In the genomic region with DNA sequence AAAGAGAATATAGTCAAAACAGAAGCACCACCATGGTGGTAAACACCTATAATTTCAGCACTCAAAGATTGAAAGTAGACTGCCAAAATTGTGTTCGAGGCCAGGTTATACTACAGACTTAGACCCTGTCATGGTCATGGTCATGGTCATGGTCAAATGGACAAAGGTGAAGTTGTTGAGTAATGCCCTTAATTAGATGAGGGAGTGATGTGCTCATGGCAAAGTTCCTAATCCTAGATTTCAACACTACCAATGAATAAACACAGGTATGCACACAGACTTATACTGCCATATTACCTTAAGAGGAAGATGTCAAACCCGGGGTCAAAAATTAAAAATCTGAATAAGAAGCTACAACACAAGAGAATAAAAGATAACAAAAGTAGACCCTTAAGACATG, we compare ENCODE assay signal across 21 mouse cellular contexts.
"Had no signal": no experiment of that assay in that cellular context is flagged by ENCODE, and none has a peak within 500 bp of the region (broad histone marks: within the 10 kb centered on the region; RNA-seq: fewer than 3 reads in every experiment).

No protein-coding gene starts in this region.

- H3K27ac ChIP-seq: heart, embryonic 10.5 days; heart, embryonic 13.5 days; heart, embryonic 15.5 days; hindbrain, embryonic 13.5 days; hindbrain, embryonic 15.5 days; hindbrain, postnatal 0 days; limb, embryonic 13.5 days; limb, embryonic 15.5 days; liver, embryonic 14.5 days had no signal

- DNase-seq: forebrain, postnatal 0 days; gastrocnemius, postnatal 25 days; heart, adult 18-20 months; heart, postnatal 14 days; heart, postnatal 36 days; kidney, adult 11 months; kidney, postnatal 14 days; layer of hippocampus, adult 9-11 months; layer of hippocampus, postnatal 36 days; left cerebral cortex, postnatal 4 days; lung, adult 18-20 months had no signal

- H3K9me3 ChIP-seq: heart, embryonic 10.5 days; heart, embryonic 13.5 days; heart, embryonic 15.5 days; hindbrain, embryonic 13.5 days; hindbrain, embryonic 15.5 days; limb, embryonic 13.5 days; limb, embryonic 15.5 days had no signal

- H3K27me3 ChIP-seq: heart, embryonic 13.5 days; heart, embryonic 15.5 days; hindbrain, embryonic 13.5 days; hindbrain, embryonic 15.5 days; limb, embryonic 13.5 days; limb, embryonic 15.5 days had no signal

- H3K9ac ChIP-seq: forebrain, postnatal 0 days; heart, embryonic 13.5 days; heart, embryonic 15.5 days; hindbrain, embryonic 13.5 days; hindbrain, embryonic 15.5 days; limb, embryonic 13.5 days; limb, embryonic 15.5 days; liver, embryonic 14.5 days had no signal

- H3K4me3 ChIP-seq: heart, embryonic 10.5 days; heart, embryonic 13.5 days; heart, embryonic 15.5 days; hindbrain, embryonic 13.5 days; hindbrain, embryonic 15.5 days; limb, embryonic 13.5 days; limb, embryonic 15.5 days had no signal

- ATAC-seq: forebrain, postnatal 0 days; hindbrain, postnatal 0 days; intestine, embryonic 16.5 days had no signal

- H3K4me2 ChIP-seq: heart, embryonic 13.5 days; heart, embryonic 15.5 days; hindbrain, embryonic 13.5 days; hindbrain, embryonic 15.5 days; limb, embryonic 13.5 days; limb, embryonic 15.5 days had no signal
